Mouse (Mus musculus) adrenal gland (tissue): ENCODE measurements around the gene Cyfip2.

Experiments used
- intact Hi-C: fragments of 180-260 bp; cut with DNase I; formaldehyde crosslinking; loops from one replicate; pipeline ENCODE4 v1.15.1; 2025

The Cyfip2 gene

GRCm38 (mm10) chr11:46244731-46245604, 67.7 kb downstream of the Cyfip2 start:
- intact Hi-C loops = no loop called here

GRCm38 (mm10) chr11:46241985-46242384, 70.7 kb downstream of the Cyfip2 start:
- intact Hi-C loops = no loop called here

- intact Hi-C loops = no loop called here
Measured at GRCm38 (mm10) chr11:46241150-46241673, 71.4 kb downstream of the Cyfip2 start.

GRCm38 (mm10) chr11:46236976-46237375, 75.7 kb downstream of the Cyfip2 start:
- intact Hi-C loops = no loop called here

GRCm38 (mm10) chr11:46235334-46235733, 77.3 kb downstream of the Cyfip2 start, which contains the start of gene Fndc9:
Gene Fndc9, plus strand, starts transcription at chr11:46235531.
- intact Hi-C loops = no loop called here

GRCm38 (mm10) chr11:46233966-46234365, 78.7 kb downstream of the Cyfip2 start:
- intact Hi-C loops = no loop called here

- intact Hi-C loops = no loop called here
Measured at GRCm38 (mm10) chr11:46232803-46233202, 79.9 kb downstream of the Cyfip2 start.

GRCm38 (mm10) chr11:46230184-46230583, 82.5 kb downstream of the Cyfip2 start:
- intact Hi-C loops = no loop called here

GRCm38 (mm10) chr11:46225345-46225744, 87.3 kb downstream of the Cyfip2 start:
- intact Hi-C loops = no loop called here

GRCm38 (mm10) chr11:46223575-46223974, 89.1 kb downstream of the Cyfip2 start:
- intact Hi-C loops = no loop called here

GRCm38 (mm10) chr11:46220211-46220610, 92.4 kb downstream of the Cyfip2 start:
- intact Hi-C loops = no loop called here

GRCm38 (mm10) chr11:46219380-46219779, 93.3 kb downstream of the Cyfip2 start:
- intact Hi-C loops = loop anchor here (5.0 kb wide), 4 partner anchors 92 to 262 kb away; partner anchors contain the start of genes Gm12166 and Thg1l

GRCm38 (mm10) chr11:46218584-46218983, 94.1 kb downstream of the Cyfip2 start:
- intact Hi-C loops = loop anchor here (5.0 kb wide), 4 partner anchors 91 to 261 kb away; partner anchors contain the start of genes Gm12166 and Thg1l

- intact Hi-C loops = loop anchor here (5.0 kb wide), 4 partner anchors 90 to 260 kb away; partner anchors contain the start of genes Gm12166 and Thg1l
Measured at GRCm38 (mm10) chr11:46217686-46218085, 95.0 kb downstream of the Cyfip2 start.

- intact Hi-C loops = loop anchor here (5.0 kb wide), 4 partner anchors 89 to 259 kb away; partner anchors contain the start of genes Gm12166 and Thg1l
Measured at GRCm38 (mm10) chr11:46216669-46217068, 96.0 kb downstream of the Cyfip2 start.

- intact Hi-C loops = loop anchor here (5.0 kb wide), 4 partner anchors 88 to 258 kb away; partner anchors contain the start of genes Gm12166 and Thg1l
Measured at GRCm38 (mm10) chr11:46215354-46215753, 97.3 kb downstream of the Cyfip2 start.

- intact Hi-C loops = loop anchor here (5.0 kb wide), 4 partner anchors 87 to 257 kb away; partner anchors contain the start of genes Gm12166 and Thg1l
Measured at GRCm38 (mm10) chr11:46214368-46215230, 98.1 kb downstream of the Cyfip2 start.

GRCm38 (mm10) chr11:46213844-46214243, 98.8 kb downstream of the Cyfip2 start:
- intact Hi-C loops = no loop called here

GRCm38 (mm10) chr11:46211858-46212257, 100.8 kb downstream of the Cyfip2 start:
- intact Hi-C loops = no loop called here

GRCm38 (mm10) chr11:46209884-46210283, 102.8 kb downstream of the Cyfip2 start:
- intact Hi-C loops = no loop called here
